Mouse (Mus musculus): ENCODE measurements around the gene Itpa. TPM values are rescaled to one million over a fixed set of nuclear protein-coding genes. Genes with fewer than 3 reads are reported as not detected.
"Not testable (repeated sequence)": the region's sequence is repeated elsewhere in the genome, so short reads cannot be mapped to it uniquely, and the experiment has no call there.

The Itpa gene
- 10 to 100 TPM; 10.7 to 12.5 TPM for total RNA-seq (2021)
- long read RNA-seq, experiment 1, transcript Itpa-201 (8 exons, 1,390 nt), result major isoform, 9 of 9 reads
- long read RNA-seq, experiment 1, partial matches to known transcripts, result 0 of 9 reads
- long read RNA-seq, experiment 1, other reads (novel, unspliced or antisense), result 0 of 9 reads
- long read RNA-seq, experiment 2, transcript Itpa-201 (8 exons, 1,390 nt), result major isoform, 12 of 15 reads
- long read RNA-seq, experiment 2, partial matches to known transcripts, result 1 of 15 reads
- long read RNA-seq, experiment 2, other reads (novel, unspliced or antisense), result 2 of 15 reads

DNA sequence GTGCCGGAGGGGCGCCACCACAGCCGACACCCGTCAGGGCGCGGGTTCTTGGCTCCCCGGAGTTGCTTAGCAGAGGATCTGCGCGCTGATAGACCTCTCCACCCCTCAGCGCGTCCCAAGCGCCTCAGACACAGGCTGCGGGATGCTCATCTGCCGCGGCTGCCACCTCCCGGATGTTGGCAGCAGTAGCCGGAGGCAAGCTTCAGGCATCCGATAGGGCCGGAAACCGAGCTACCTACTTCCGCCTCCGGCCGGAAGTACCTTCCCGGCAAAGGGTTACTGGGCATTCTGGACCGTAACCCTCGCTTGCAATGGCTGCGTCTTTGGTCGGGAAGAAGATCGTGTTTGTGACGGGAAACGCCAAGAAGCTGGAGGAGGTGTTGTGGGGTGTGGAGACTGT lies at the start of gene Itpa:
Gene Itpa (plus strand): TSS at position 52 of the 400 bp plus-strand sequence.
- DNase-seq, result peak; percentile 89
- intact Hi-C loops (cut with DNase I; ENCODE audit: low total_unique reads), result no loop called here

DNA sequence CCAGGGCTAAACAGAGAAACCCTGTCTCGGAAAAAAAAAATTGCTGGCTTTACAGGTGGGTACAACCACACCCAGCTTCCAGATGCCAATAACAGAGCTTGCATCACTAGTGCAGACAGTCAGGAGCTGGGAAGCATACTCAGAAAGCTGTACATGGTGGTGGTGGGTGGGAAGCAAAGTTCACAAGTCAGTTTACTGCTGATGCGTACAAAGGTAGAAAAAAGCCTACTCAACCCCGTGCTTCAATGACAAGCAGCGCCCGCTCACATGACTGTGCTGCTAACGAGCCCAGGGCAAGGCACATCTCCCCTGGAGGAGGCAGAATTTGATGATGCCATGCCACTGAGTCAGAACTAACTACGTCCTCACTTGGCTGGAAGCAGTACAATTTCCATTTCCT lies 48.4 kb upstream of the Itpa start:
- no peak for DNase-seq
- intact Hi-C loops (cut with DNase I; ENCODE audit: low total_unique reads), result no loop called here

DNA sequence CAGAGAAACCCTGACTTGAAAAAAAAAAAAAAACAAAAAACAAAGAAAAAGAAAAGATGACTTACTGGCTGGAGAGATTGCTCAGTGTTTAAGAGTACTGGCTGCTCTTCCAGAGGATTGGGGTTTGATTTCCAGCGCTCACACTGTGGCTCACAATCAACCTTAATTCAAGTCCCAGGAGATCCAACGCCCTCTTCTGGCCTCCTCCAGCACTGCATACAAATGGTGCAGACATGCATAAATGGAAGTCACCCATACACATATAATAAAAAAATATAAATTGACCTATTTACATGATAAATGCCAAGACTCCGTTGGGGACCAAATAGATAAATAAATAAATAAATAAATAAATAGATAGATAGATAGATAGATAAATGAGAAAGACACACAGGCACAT lies 39.0 kb upstream of the Itpa start:
- intact Hi-C loops (cut with DNase I; ENCODE audit: low total_unique reads), result no loop called here
- DNase-seq, result no peak

- intact Hi-C loops (cut with DNase I; ENCODE audit: low total_unique reads), result no loop called here
- no peak for DNase-seq
These were observed 38.2 kb upstream of the Itpa start for GRCm38 (mm10) chr2:130629080-130629838.

DNA sequence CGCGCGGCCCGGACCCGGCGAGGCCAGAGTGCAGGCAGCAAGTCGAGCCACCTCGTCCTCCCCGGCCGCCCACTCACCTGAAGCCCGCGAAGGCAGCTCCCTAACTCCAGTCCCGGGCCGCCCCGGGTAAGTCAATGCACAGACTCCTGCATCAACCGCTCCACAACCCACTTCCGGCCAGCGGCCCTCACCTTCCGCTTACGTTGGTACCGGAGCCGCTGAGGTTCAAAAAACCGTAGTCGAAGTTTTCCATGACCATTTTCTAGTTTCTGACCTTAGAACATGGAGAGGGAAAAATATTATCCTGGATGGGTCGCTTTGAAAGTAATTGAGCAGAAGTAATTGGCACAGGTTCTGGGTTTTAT lies 37.6 kb upstream of the Itpa start, which contains the start of the genes Fastkd5 and Ubox5:
Gene Fastkd5 (minus strand): TSS at position 189 of the 365 bp plus-strand sequence.
Gene Ubox5 (minus strand): TSS at position 200 of the 365 bp plus-strand sequence.
- peak; percentile 90 for DNase-seq
- intact Hi-C loops (cut with DNase I; ENCODE audit: low total_unique reads), result no loop called here

DNA sequence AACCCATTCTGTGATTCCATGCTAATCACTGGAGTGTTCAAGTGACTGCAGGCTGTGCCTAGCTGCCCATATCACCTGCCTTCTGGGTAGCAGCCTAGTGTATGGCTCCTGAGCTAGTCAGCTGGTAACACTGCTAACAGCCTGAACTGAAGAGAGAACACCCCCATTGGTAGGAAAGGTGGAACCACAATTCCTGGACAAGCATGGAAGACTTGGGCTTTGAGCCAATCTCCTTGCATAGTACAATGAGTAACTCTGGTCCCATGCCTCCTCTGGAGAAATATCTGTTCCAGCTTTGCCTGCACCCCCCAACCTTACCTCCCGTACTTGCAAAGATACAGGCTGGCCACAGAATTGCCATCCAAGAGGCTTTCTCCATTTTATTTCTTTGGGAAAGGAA lies 35.0 kb upstream of the Itpa start:
- no peak for DNase-seq
- intact Hi-C loops (cut with DNase I; ENCODE audit: low total_unique reads), result no loop called here

DNA sequence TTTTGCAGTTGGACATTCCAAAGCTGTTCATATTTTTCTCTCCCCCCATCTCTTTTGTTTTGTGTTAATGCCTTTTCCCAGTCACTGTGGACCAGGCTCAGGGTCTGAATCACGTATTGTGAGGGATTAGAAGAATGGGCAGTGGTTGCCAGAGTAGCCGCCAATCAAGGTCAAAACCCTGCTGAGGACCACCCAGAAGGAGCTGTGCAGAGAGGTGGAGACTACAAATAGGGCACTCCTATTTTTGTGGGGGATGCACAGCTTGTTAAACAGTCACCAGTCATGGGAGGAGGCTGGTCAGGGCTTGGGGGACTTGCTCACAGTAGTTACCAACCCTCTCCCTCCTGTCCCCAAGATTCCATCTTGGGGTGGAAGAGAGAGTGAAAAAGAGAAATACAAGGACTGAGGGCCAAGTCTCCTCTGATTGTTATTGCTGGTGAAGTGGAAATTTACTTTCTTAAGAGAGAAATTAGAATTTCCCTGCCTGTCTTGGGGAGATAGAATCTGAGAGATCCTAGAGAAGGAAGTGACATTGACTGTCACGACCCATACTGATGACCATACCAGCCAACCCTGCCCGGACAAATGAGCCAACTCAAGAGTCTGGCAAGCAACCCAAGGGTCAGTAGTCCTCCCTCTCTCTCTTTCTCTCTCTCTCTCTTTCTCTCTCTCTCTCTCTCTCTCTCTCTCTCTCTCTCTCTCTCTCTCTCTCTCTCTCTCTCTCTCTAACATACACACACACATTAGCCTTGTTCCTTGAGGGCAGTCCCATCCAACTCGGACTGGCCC lies 34.3 kb upstream of the Itpa start:
- DNase-seq, result no peak
- intact Hi-C loops (cut with DNase I; ENCODE audit: low total_unique reads), result no loop called here

- intact Hi-C loops (cut with DNase I; ENCODE audit: low total_unique reads), result no loop called here
- no peak for DNase-seq
These were observed 33.2 kb upstream of the Itpa start for GRCm38 (mm10) chr2:130634006-130634738.

- intact Hi-C loops (cut with DNase I; ENCODE audit: low total_unique reads), result no loop called here
- DNase-seq, result peak; percentile 36
These were observed 32.5 kb upstream of the Itpa start for GRCm38 (mm10) chr2:130634739-130635411.

GRCm38 (mm10) chr2:130635847-130636246 lies 31.6 kb upstream of the Itpa start:
- no peak for DNase-seq
- intact Hi-C loops (cut with DNase I; ENCODE audit: low total_unique reads), result no loop called here

DNA sequence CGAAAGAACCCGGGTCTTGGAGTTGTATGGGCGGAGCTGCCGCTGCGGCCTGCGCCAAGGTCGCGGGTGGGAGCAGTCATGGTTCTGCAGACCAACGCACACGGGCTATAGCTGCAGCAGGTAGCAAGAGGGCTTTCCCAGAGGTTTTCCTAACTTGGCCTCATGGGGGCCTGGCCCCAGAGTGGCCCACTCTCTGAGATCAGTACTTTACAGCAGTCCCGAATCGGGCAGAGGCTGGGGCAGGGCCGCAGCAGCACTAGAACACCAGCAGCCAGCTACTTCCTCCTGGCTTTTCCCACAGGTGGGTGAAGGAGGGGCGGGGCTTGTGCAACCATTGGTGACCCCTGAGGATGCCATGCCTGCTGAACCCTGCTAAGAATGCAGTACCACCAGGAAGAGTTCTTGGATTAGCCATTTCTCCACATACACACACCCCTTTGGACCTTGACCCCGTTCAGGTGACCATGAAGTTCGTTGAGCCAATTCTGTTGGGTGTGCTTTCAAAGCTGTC lies 29.3 kb upstream of the Itpa start:
- intact Hi-C loops (cut with DNase I; ENCODE audit: low total_unique reads), result no loop called here
- no peak for DNase-seq

DNA sequence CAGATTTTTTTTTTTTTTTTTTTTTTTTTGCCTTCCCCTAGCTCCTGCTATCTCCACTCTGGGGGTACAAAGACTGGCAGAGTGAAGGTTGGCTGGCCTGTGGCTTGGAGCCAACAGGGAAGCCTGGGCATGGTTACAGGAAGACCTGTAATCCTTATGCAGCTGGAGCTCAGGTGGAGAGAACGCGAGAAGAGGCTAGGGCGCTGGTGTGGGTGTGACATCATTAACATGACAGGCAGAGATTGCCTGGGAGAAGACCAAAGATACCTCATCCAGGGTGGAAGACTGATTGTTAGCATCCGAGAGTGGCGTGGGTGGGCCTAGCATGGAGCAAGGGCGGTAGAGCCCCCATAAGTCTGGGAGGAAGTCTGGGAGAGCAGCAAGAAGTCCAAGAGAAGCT lies 28.1 kb upstream of the Itpa start:
- no peak for DNase-seq
- intact Hi-C loops (cut with DNase I; ENCODE audit: low total_unique reads), result no loop called here

- DNase-seq, result no peak
- intact Hi-C loops (cut with DNase I; ENCODE audit: low total_unique reads), result no loop called here
These were observed 25.9 kb upstream of the Itpa start for GRCm38 (mm10) chr2:130641351-130642025.

DNA sequence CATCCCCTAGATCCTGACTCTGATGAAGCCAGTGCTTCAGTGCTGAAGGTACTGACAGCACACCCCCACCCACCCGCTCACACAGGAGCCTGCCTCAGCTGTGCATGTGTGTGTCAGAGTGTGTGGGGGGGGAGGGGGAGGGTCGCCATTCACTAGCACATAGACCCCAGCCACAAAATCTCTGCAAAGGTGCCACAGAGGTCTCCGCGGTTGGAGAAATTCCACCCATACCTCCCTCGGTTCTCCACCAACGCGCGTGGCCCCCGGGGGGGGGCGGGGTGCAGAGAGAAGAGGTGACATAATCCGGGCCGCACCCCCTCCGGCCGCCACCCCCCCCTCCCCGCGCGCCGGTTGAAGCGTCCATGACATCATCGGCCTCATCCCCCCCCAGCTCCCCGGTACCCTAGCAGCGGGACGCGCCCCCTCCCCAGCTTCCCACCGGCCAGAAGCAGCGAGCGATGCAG lies 25.2 kb upstream of the Itpa start:
- no peak for DNase-seq
- intact Hi-C loops (cut with DNase I; ENCODE audit: low total_unique reads), result no loop called here

- intact Hi-C loops (cut with DNase I; ENCODE audit: low total_unique reads), result no loop called here
- peak; percentile 96 for DNase-seq
These were observed 24.6 kb upstream of the Itpa start, which contains the start of gene Lzts3 for GRCm38 (mm10) chr2:130642684-130643369. Lzts3 (minus strand) TSS chr2:130642803.

DNA sequence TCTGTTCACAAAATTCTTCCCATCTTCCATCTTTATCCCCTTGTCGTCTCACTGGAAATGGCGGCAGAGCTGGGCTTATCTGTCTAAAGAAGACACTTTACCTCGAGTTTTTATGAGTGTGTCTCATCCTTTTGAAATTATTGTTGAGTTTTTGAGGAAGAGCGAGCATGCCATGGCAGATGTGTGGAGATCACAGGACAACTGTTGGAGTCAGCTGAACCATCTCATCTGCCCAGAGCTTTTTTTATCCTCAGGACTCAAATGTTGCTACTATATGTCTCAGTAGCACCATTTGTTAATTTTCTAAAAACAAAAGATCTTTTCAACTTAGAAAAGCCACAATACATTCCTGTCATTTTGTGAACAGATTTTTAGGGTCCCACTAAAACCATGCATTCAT lies 22.2 kb upstream of the Itpa start:
- intact Hi-C loops (cut with DNase I; ENCODE audit: low total_unique reads), result no loop called here
- DNase-seq, result no peak

DNA sequence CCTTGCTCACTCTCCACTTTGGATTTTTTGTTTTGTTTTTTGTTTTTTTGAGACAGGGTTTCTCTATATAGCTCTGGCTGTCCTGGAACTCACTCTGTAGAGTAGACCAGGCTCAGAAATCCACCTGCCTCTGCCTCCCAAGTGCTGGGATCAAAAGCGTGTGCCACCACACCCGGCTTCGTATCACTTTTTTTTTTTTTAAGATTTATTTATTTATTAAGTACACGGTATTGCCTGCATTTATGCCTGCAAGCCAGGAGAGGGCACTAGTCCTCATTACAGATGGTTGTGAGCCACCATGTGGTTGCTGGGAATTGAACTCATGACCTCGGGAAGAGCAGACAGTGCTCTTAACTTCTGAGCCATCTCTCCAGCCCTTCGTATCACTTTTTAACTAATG lies 18.4 kb upstream of the Itpa start:
- intact Hi-C loops (cut with DNase I; ENCODE audit: low total_unique reads); DNase-seq: not testable (repeated sequence)

DNA sequence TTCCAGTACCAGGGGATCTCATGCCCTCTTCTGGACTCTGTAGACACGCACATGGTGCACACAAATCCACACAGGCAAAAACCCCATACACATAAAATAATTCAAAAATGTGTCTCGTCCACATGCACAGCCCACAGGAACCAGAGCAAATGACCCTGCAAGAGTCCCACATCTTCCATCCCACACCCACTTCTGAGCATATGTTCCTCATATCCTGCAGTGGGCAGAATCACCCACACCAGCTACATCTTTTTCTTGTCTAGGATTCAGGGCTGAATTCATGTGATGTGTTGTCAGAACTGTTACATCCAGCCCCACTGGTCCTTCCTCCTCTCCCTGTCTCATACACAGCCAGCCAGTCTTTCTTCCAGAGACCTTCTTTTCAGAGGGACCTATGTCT lies 14.1 kb upstream of the Itpa start:
- DNase-seq, result no peak
- intact Hi-C loops (cut with DNase I; ENCODE audit: low total_unique reads), result no loop called here
